Mouse (Mus musculus): Measurements from ENCODE around the gene Kcnk10.

DNA sequence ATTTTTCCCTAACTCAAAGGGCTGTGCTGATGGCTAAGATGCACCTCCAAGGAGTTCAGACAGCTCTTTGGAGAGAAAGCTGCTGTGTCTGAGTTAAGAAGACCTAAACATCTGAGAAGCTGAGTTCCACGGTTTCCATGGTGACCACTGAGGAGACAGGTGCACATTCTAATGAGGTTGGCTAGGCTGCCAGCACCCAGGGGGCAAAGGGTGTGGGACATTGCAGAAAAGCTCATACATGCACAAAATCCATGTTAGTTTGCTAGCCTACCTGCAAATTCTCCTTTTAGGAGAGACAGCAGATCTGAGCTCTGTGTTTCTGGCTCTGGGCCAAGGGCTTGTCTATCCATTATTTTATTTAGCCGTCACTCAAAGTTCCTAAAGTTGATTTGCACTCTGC, 96.7 kb downstream of the Kcnk10 start:
- TF ChIP-seq GATA1 (IDR thresholded peaks at IDR 0.05; ENCODE audit: borderline replicate concordance, low read length) (no peak), FLI1 (IDR thresholded peaks at IDR 0.05; ENCODE audit: low read length) (no peak)

All from megakaryocyte, embryonic 14.5 days (primary cell).